Mouse (Mus musculus): Measurements from ENCODE around the gene Mrap2.

DNA sequence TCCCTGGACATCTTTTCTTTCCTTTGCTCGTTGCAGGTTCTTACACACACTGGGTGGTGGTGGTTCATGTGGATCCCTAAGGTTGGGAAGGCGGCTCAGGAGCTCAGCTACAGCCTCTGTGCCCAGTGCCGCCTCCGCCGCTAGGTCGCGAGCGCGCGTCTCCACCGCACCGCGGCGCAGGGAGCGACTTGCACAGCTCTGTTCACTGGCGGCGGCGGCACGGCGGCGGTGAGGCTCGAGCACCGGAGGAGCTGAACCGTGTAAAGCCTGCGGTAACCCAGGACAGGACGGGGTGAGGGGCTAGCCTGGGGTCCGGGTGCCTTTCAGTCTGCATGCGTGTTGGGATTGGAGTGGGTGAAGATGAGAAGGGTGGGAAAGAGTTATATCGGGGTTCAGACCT lies at the start of gene Mrap2:
- peak; percentile 54 for TF ChIP-seq CTCF (IDR thresholded peaks at IDR 0.05)
- no peak for TF ChIP-seq POLR2A (IDR thresholded peaks at IDR 0.05; ENCODE audit: insufficient read depth, low read depth, low read length)
